Mouse (Mus musculus): Measurements from ENCODE around the gene Gnb1. TPM values are rescaled to one million over a fixed set of nuclear protein-coding genes. Genes with fewer than 3 reads are reported as not detected.

Gene Gnb1
- polyA plus RNA-seq, 1 experiment: 338 TPM

DNA sequence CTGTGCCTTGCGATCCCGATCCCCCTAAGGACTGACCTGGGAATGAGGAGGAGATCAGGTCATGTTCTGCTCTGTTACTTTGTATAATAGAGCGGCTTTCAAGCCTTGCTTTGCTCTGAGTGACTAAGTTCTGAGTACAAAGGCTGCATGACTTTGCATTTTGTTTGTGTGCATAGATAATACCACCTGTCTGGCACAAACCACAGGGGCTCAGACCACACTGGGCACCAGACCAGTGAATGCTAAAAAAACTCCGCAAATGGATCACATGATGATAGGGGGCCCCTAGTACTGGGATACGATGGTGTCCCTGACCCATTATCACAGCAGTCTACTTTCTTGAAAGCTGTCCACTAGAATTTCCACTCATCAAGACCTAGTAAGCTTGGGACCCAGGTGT lies 105.4 kb downstream of the Gnb1 start:
- Histone ChIP-seq H3K79me3 (ENCODE audit: low read depth) (peaks cover 2% of the 10 kb centered on the region), H3K4me3 (ENCODE audit: insufficient read depth, poor library complexity, severe bottlenecking) (no peak overlapping the region), H3ac (ENCODE audit: control insufficient read depth, insufficient read length, low read depth) (no peak overlapping the region), H3K36me3 (ENCODE audit: control insufficient read depth, insufficient read depth) (no peaks in the 10 kb centered on the region), H3K27me3 (ENCODE audit: control insufficient read depth, insufficient read depth, insufficient read length) (no peaks in the 10 kb centered on the region), H3K79me2 (ENCODE audit: control insufficient read depth, insufficient read depth) (peaks cover 11% of the 10 kb centered on the region)
- TF ChIP-seq FOSL1 (IDR thresholded peaks at IDR 0.05; ENCODE audit: insufficient read depth, low read length, poor library complexity, severe bottlenecking): no peak
- no peak for TF ChIP-seq MAX (IDR thresholded peaks at IDR 0.05)
- no peak for TF ChIP-seq CEBPB (IDR thresholded peaks at IDR 0.05; ENCODE audit: low read depth)
- no peak for TF ChIP-seq MYOG (IDR thresholded peaks at IDR 0.05; ENCODE audit: control insufficient read depth, extremely low read depth, insufficient read length)
- TF ChIP-seq CTCF (IDR thresholded peaks at IDR 0.05; ENCODE audit: control insufficient read depth, insufficient read depth, insufficient read length): no peak
- TF ChIP-seq MYOD1 (IDR thresholded peaks at IDR 0.05; ENCODE audit: control insufficient read depth, insufficient read length, low read depth): no peak
- no peak for TF ChIP-seq USF1 (IDR thresholded peaks at IDR 0.05; ENCODE audit: low read depth)

DNA sequence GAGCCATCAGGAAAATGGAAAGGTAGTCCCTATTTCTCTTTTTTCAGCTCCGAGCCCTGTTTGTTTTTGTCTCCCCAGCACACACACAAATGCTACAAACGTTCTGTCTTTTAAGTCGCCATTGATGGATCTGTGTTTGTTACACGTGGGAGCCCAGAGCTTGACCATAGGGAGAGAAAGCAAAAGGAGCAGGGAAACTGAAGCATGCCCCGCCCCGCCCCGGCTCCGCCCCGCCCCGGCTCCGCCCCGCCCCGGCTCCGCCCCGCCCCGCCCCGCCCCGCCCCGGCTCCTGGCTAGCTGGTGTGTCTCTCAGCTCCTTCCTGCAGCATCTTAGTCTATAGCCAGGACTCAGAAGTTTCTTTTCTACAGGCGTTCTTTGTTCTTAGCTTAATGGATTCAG lies 107.4 kb downstream of the Gnb1 start:
- Histone ChIP-seq H3K79me3 (ENCODE audit: low read depth) (peaks cover 17% of the 10 kb centered on the region), H3K27me3 (ENCODE audit: control insufficient read depth, insufficient read depth, insufficient read length) (no peaks in the 10 kb centered on the region), H3ac (ENCODE audit: control insufficient read depth, insufficient read length, low read depth) (no peak overlapping the region), H3K79me2 (ENCODE audit: control insufficient read depth, insufficient read depth) (peaks cover 30% of the 10 kb centered on the region), H3K4me3 (ENCODE audit: insufficient read depth, poor library complexity, severe bottlenecking) (no peak overlapping the region), H3K36me3 (ENCODE audit: control insufficient read depth, insufficient read depth) (peaks cover 8% of the 10 kb centered on the region)
- TF ChIP-seq MAX (IDR thresholded peaks at IDR 0.05): no peak
- no peak for TF ChIP-seq MYOD1 (IDR thresholded peaks at IDR 0.05; ENCODE audit: control insufficient read depth, insufficient read length, low read depth)
- TF ChIP-seq MYOG (IDR thresholded peaks at IDR 0.05; ENCODE audit: control insufficient read depth, extremely low read depth, insufficient read length): no peak
- no peak for TF ChIP-seq FOSL1 (IDR thresholded peaks at IDR 0.05; ENCODE audit: insufficient read depth, low read length, poor library complexity, severe bottlenecking)
- no peak for TF ChIP-seq CTCF (IDR thresholded peaks at IDR 0.05; ENCODE audit: control insufficient read depth, insufficient read depth, insufficient read length)
- no peak for TF ChIP-seq CEBPB (IDR thresholded peaks at IDR 0.05; ENCODE audit: low read depth)
- TF ChIP-seq USF1 (IDR thresholded peaks at IDR 0.05; ENCODE audit: low read depth): no peak

GRCm38 (mm10) chr4:155599901-155600825 lies 109.0 kb downstream of the Gnb1 start:
- TF ChIP-seq MYOG (IDR thresholded peaks at IDR 0.05; ENCODE audit: control insufficient read depth, extremely low read depth, insufficient read length): no peak
- TF ChIP-seq CEBPB (IDR thresholded peaks at IDR 0.05; ENCODE audit: low read depth): peak; percentile 47
- Histone ChIP-seq H3K79me3 (ENCODE audit: low read depth) (peaks cover 31% of the 10 kb centered on the region), H3K36me3 (ENCODE audit: control insufficient read depth, insufficient read depth) (peaks cover 13% of the 10 kb centered on the region), H3ac (ENCODE audit: control insufficient read depth, insufficient read length, low read depth) (peak overlapping the region; percentile 22), H3K79me2 (ENCODE audit: control insufficient read depth, insufficient read depth) (peaks cover 47% of the 10 kb centered on the region), H3K27me3 (ENCODE audit: control insufficient read depth, insufficient read depth, insufficient read length) (no peaks in the 10 kb centered on the region), H3K4me3 (ENCODE audit: insufficient read depth, poor library complexity, severe bottlenecking) (peak overlapping the region; percentile 71)

DNA sequence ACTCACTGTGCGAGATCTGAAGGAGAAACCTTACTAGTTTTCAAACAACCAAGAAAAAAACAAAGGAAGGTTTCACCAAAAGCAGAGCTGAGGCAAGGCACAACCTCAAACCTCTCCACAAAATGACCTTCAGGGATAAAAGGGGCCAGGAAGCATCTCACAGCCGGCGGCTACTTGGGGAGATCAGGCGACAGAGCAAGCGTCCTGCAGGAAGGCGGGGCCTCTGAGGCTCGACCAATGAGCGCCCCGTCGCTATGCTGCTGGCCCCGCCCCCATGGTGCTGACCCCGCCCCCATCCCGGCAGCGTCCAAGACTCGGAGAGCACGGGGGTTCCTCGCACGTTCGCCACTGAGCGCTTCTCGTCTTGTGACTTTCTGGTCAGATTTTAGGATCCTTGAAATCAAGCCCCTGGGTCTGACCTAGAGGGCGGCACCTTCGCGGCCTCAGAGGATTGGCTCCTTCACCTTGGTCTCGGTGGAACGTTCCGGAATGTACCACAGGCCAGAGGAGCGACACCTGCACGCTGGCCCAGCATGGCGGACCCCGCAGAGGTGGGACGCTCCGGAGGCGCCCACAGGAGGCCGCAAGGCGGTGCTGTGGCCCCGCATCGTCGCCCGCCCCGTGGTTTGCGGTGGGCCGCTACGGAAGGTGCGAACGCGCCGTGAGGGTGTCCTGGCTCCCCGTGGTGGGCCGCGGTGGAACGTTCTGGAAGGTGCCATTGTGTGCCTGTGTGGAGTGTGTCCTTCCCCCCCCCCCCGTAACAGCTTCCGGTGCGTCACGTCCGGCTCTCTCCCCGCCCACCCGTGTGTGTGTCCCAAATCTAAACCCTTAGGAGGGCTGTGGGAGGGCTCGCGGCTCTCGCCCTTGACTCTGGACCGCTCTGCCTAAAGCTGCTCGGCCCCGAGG lies 110.2 kb downstream of the Gnb1 start, which contains the start of gene Slc35e2:
Gene Slc35e2, plus strand, starts transcription at position 326 of the 906 bp plus-strand sequence.
- Histone ChIP-seq H3K27me3 (ENCODE audit: control insufficient read depth, insufficient read depth, insufficient read length) (no peaks in the 10 kb centered on the region), H3K4me3 (ENCODE audit: insufficient read depth, poor library complexity, severe bottlenecking) (peak within 1 kb of the TSS; percentile 71), H3ac (ENCODE audit: control insufficient read depth, insufficient read length, low read depth) (peak within 1 kb of the TSS; percentile 95), H3K79me2 (ENCODE audit: control insufficient read depth, insufficient read depth) (peaks cover 57% of the 10 kb centered on the region), H3K79me3 (ENCODE audit: low read depth) (peaks cover 31% of the 10 kb centered on the region), H3K36me3 (ENCODE audit: control insufficient read depth, insufficient read depth) (peaks cover 23% of the 10 kb centered on the region)
- TF ChIP-seq MAX (IDR thresholded peaks at IDR 0.05) (peak; percentile 69), USF1 (IDR thresholded peaks at IDR 0.05; ENCODE audit: low read depth) (no peak)

GRCm38 (mm10) chr4:155601997-155602456 lies 110.9 kb downstream of the Gnb1 start:
- H3K36me3 ChIP-seq (ENCODE audit: control insufficient read depth, insufficient read depth): peaks cover 23% of the 10 kb centered on the region
- TF ChIP-seq MYOD1 (IDR thresholded peaks at IDR 0.05; ENCODE audit: control insufficient read depth, insufficient read length, low read depth) (peak; percentile 31), CEBPB (IDR thresholded peaks at IDR 0.05; ENCODE audit: low read depth) (no peak)
- no peaks in the 10 kb centered on the region for H3K27me3 ChIP-seq (ENCODE audit: control insufficient read depth, insufficient read depth, insufficient read length)
- peaks cover 62% of the 10 kb centered on the region for H3K79me2 ChIP-seq (ENCODE audit: control insufficient read depth, insufficient read depth)
- peak overlapping the region; percentile 84 for H3ac ChIP-seq (ENCODE audit: control insufficient read depth, insufficient read length, low read depth)
- peak overlapping the region; percentile 71 for H3K4me3 ChIP-seq (ENCODE audit: insufficient read depth, poor library complexity, severe bottlenecking)
- H3K79me3 ChIP-seq (ENCODE audit: low read depth): peaks cover 31% of the 10 kb centered on the region
